Mouse (Mus musculus) left cerebral cortex, adult 18-20 months (tissue): ENCODE data around the gene Galntl6. TPM values are rescaled to one million over a fixed set of nuclear protein-coding genes. Genes with fewer than 3 reads are reported as not detected.

Experiments
- DNase-seq, 2 experiments: peaks; one replicate each; pipeline ENCODE4 v3.0.0; 2021 to 2022; ENCODE audit warnings: low spot score in 2 of 2, mixed read lengths in 1 of 2
- total RNA-seq, 2 experiments: library from RNA; stranded (reverse); gene quantifications; 2 replicates each; pipeline ENCODE4 v1.2.3; 2021

Galntl6 gene
- total RNA-seq, 2 experiments from 2014 or later = 21.9 to 22.3 TPM

- DNase-seq = peak in 1 of 2 experiments; percentile 50
These were observed 1022.3 kb downstream of the Galntl6 start for GRCm38 (mm10) chr8:57890159-57890558.

- DNase-seq = no peak
These were observed 1023.6 kb downstream of the Galntl6 start for GRCm38 (mm10) chr8:57888831-57889230.

GRCm38 (mm10) chr8:57879452-57879851, 1033.0 kb downstream of the Galntl6 start:
- DNase-seq = peak; percentile 33 to 56

- DNase-seq = no peak
These were observed 1063.4 kb downstream of the Galntl6 start for GRCm38 (mm10) chr8:57849074-57849473.

- DNase-seq = no peak
These were observed 1069.0 kb downstream of the Galntl6 start for GRCm38 (mm10) chr8:57843461-57843860.

- no peak for DNase-seq
These were observed 1069.7 kb downstream of the Galntl6 start for GRCm38 (mm10) chr8:57842462-57843391.

GRCm38 (mm10) chr8:57841446-57841845, 1071.0 kb downstream of the Galntl6 start:
- peak in 1 of 2 experiments; percentile 12 for DNase-seq

GRCm38 (mm10) chr8:57837384-57837783, 1075.1 kb downstream of the Galntl6 start:
- DNase-seq = no peak

- no peak for DNase-seq
These were observed 1075.5 kb downstream of the Galntl6 start for GRCm38 (mm10) chr8:57836981-57837380.

- DNase-seq = no peak
These were observed 1076.1 kb downstream of the Galntl6 start for GRCm38 (mm10) chr8:57836201-57836883.

GRCm38 (mm10) chr8:57823151-57823550, 1089.3 kb downstream of the Galntl6 start:
- no peak for DNase-seq

GRCm38 (mm10) chr8:57816034-57816433, 1096.4 kb downstream of the Galntl6 start:
- no peak for DNase-seq

- DNase-seq = no peak
These were observed 1105.4 kb downstream of the Galntl6 start for GRCm38 (mm10) chr8:57807060-57807459.

GRCm38 (mm10) chr8:57805094-57805493, 1107.3 kb downstream of the Galntl6 start:
- DNase-seq = no peak

GRCm38 (mm10) chr8:57803821-57804220, 1108.6 kb downstream of the Galntl6 start:
- DNase-seq = no peak

GRCm38 (mm10) chr8:57801197-57801596, 1111.2 kb downstream of the Galntl6 start:
- no peak for DNase-seq

- peak; percentile 69 to 85 for DNase-seq
These were observed 1112.1 kb downstream of the Galntl6 start for GRCm38 (mm10) chr8:57800327-57800726.

- peak; percentile 39 to 69 for DNase-seq
These were observed 1112.6 kb downstream of the Galntl6 start for GRCm38 (mm10) chr8:57799797-57800204.

GRCm38 (mm10) chr8:57793455-57793854, 1119.0 kb downstream of the Galntl6 start:
- DNase-seq = no peak

- no peak for DNase-seq
These were observed 1120.2 kb downstream of the Galntl6 start for GRCm38 (mm10) chr8:57792246-57792645.

GRCm38 (mm10) chr8:57791309-57791721, 1121.1 kb downstream of the Galntl6 start:
- DNase-seq = no peak

- DNase-seq = no peak
These were observed 1132.9 kb downstream of the Galntl6 start for GRCm38 (mm10) chr8:57779551-57779950.
